Mouse (Mus musculus) left cerebral cortex, adult 6 months (tissue): ENCODE data around the gene Bmp8b. TPM values are rescaled to one million over a fixed set of nuclear protein-coding genes. Genes with fewer than 3 reads are reported as not detected.

ENCODE experiments used
- long read RNA-seq, 2 experiments: library from polyadenylated mRNA; unstranded; transcript quantifications; one replicate each; pipeline ENCODE4 v2.0.0; 2019 to 2020
- polyA plus RNA-seq: library from polyadenylated mRNA; unstranded; fragments of <200 nt; fragmentation: Nextera tagmentation; gene quantifications from 2 replicates; pipeline ENCODE4 v1.2.3, GENCODE M21; 2021

Gene Bmp8b
- polyA plus RNA-seq: 0.05 TPM in 1 of 2 replicates, not detected in the other
- long read RNA-seq, experiment 1: 0 reads
- long read RNA-seq, experiment 2: 0 reads

DNA sequence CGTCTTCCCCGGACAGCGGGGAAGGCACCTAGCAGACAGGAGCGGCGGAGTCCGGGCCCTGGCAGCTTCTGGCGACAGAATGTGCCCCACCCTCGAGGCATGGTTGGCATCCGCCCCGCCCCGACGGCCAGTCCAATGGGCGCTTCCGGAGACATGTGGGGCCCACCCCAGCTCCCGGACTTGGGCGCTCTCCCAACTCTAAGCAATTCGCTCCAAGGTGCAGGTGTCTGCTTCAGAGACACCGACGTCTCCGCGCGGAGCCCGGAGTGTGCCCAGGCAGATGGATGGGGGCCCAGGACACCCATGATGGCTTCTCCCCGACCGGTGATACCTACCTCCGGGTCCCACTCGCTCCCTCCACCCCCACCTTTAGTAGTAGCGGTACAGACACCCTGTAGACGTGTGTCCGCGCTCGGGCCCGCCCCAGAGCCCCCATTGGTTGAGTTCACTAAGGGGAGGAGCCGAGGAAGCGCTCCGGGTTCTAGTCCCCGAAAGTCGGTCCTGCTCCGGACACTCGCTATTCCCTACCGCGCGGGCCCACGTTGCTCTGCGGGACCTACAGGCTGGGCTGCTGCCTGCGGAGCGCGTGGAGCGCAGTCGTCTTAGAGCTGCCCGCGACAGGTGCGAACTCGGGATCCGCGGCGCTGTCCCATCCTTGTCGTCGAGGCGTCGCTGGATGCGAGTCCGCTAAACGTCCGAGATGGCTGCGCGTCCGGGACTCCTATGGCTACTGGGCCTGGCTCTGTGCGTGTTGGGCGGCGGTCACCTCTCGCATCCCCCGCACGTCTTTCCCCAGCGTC lies at the start of gene Bmp8b:
Gene Bmp8b (plus strand): TSS at position 515 of the 800 bp plus-strand sequence.

DNA sequence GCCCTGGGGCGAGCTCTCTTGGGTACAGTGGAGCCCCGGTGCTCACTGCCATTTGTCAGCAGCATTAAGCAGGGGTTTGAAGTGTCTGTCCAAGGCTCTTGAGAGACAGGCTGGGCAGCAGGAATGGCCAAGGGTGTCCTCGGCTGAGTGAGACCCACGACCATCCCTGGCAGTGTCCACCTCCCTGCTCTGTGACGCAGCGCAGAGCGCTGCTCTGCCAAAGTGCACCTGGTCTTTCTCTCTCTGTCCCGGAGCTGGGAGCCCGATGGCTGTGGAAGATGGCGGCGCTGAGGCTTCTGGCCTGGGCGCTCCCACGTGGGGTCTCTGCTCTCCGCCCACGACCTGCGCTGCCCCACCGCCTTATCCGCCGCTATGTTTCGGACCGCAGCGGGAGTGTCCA lies 11.0 kb downstream of the Bmp8b start, which contains the start of gene Oxct2b:
Gene Oxct2b (plus strand): TSS at position 256 of the 400 bp plus-strand sequence.

DNA sequence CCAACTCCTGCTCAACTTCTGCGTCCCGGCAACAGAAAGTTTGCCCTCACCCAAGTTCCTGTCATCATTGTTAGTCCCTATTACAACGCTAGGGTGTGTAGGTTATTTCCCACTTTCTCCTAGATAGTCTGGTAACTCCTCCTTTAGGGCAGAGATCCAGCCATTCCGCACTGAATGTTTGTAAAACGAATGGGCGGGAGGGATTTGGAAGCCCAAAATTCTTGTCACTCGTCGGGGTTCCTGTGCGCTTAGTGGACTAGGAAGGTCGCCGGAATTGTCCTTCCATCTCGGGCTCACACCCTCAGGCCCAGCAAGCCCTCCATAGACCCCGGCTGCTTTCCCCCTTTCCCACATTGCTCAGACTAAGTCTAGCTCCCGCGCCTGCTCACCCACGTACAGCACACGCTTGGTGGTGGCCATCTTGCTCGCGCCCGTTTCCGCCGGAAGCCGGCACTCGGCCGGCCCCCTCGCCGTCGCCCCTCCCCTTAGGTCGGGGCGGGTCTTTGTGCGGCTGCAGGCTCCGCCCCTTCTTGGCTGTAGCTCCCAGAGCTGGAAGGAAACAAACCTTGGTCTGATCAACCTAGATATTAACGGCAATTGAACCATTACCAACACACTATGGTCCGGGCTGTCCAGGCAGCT lies 34.7 kb downstream of the Bmp8b start, which contains the start of gene Ppie:
Gene Ppie (minus strand): TSS at position 439 of the 642 bp plus-strand sequence.

Other genes with a start within 250 kb of the Bmp8b start
- gene Cap1, start 219.1 kb upstream of the Bmp8b start, polyA plus RNA-seq: 20.4 and 50.3 TPM in 2 replicates
- 15.0 TPM in 2 replicates for gene Mfsd2a, start 144.0 kb upstream of the Bmp8b start, polyA plus RNA-seq
- 3.0 and 6.6 TPM in 2 replicates for gene Mycl, start 109.5 kb upstream of the Bmp8b start, polyA plus RNA-seq
- 4.4 and 5.9 TPM in 2 replicates for gene Trit1, start 88.6 kb upstream of the Bmp8b start, polyA plus RNA-seq
- gene Oxct2b, start 11.1 kb downstream of the Bmp8b start, polyA plus RNA-seq: 0.23 and 0.29 TPM in 2 replicates
- gene Ppie, start 34.8 kb downstream of the Bmp8b start, polyA plus RNA-seq: 31.6 and 41.4 TPM in 2 replicates
- gene Hpcal4, start 78.1 kb downstream of the Bmp8b start, polyA plus RNA-seq: 373 and 439 TPM in 2 replicates
- 5.9 and 10.0 TPM in 2 replicates for gene Nt5c1a, start 96.3 kb downstream of the Bmp8b start, polyA plus RNA-seq
- 1.7 and 2.6 TPM in 2 replicates for gene Heyl, start 128.4 kb downstream of the Bmp8b start, polyA plus RNA-seq
- 6.9 and 7.1 TPM in 2 replicates for gene Pabpc4, start 157.2 kb downstream of the Bmp8b start, polyA plus RNA-seq
- gene Oxct2a, start 218.5 kb downstream of the Bmp8b start, polyA plus RNA-seq: not detected in 2 replicates
- gene Bmp8a, start 238.1 kb downstream of the Bmp8b start, polyA plus RNA-seq: 0.09 and 0.17 TPM in 2 replicates